Mouse (Mus musculus): ENCODE data around the gene Mindy3. TPM values are rescaled to one million over a fixed set of nuclear protein-coding genes. Genes with fewer than 3 reads are reported as not detected.

The Mindy3 gene
- polyA plus RNA-seq, 1 experiment from 2014 or later, result 25.2 TPM

- Histone ChIP-seq H3K36me3 (ENCODE audit: control insufficient read depth, insufficient read depth) (peaks cover 12% of the 10 kb centered on the region; the same call in 1 of the 2 replicates), H3K9ac (ENCODE audit: low read depth, low read length) (no peak overlapping the region), H3K27me3 (replicated peaks; ENCODE audit: control insufficient read depth, insufficient read depth, low read length) (no peaks in the 10 kb centered on the region), H3K4me2 (replicated peaks; ENCODE audit: low read depth) (no peak overlapping the region), H3K4me3 (ENCODE audit: low read depth, low read length) (no peak overlapping the region), H3K4me1 (replicated peaks; ENCODE audit: control insufficient read depth, insufficient read depth, low read length) (no peaks in the 10 kb centered on the region), H3K9me3 (ENCODE audit: control insufficient read depth) (no peaks in the 10 kb centered on the region), H3K27ac (ENCODE audit: low read depth, low read length) (no peak overlapping the region)
- no peak for TF ChIP-seq CTCF (IDR thresholded peaks at IDR 0.05; ENCODE audit: low read depth)
- ATAC-seq, result peak; percentile 67
- WGBS, result 14% methylated on average over 2 of the region's 2 CpGs
These were observed 39.0 kb downstream of the Mindy3 start for GRCm38 (mm10) chr2:12380233-12380632.

GRCm38 (mm10) chr2:12378591-12378990 lies 40.7 kb downstream of the Mindy3 start:
- Histone ChIP-seq H3K4me3 (ENCODE audit: low read depth, low read length) (no peak overlapping the region), H3K27ac (ENCODE audit: low read depth, low read length) (no peak overlapping the region), H3K4me2 (replicated peaks; ENCODE audit: low read depth) (no peak overlapping the region), H3K36me3 (ENCODE audit: control insufficient read depth, insufficient read depth) (peaks cover 5% of the 10 kb centered on the region; the same call in 1 of the 2 replicates), H3K27me3 (replicated peaks; ENCODE audit: control insufficient read depth, insufficient read depth, low read length) (no peaks in the 10 kb centered on the region), H3K9ac (ENCODE audit: low read depth, low read length) (no peak overlapping the region), H3K4me1 (replicated peaks; ENCODE audit: control insufficient read depth, insufficient read depth, low read length) (no peaks in the 10 kb centered on the region), H3K9me3 (ENCODE audit: control insufficient read depth) (no peaks in the 10 kb centered on the region)
- WGBS, result 81% methylated on average over 5 of the region's 5 CpGs
- ATAC-seq, result no peak
- TF ChIP-seq CTCF (IDR thresholded peaks at IDR 0.05; ENCODE audit: low read depth), result no peak

- H3K27ac ChIP-seq (ENCODE audit: low read depth, low read length), result no peak overlapping the region
- WGBS, result 88% methylated on average over 1 of the region's 1 CpGs
- no peaks in the 10 kb centered on the region for H3K27me3 ChIP-seq (replicated peaks; ENCODE audit: control insufficient read depth, insufficient read depth, low read length)
- no peaks in the 10 kb centered on the region; the same call in 1 of the 2 replicates for H3K36me3 ChIP-seq (ENCODE audit: control insufficient read depth, insufficient read depth)
- no peak overlapping the region for H3K4me3 ChIP-seq (ENCODE audit: low read depth, low read length)
- no peaks in the 10 kb centered on the region for H3K9me3 ChIP-seq (ENCODE audit: control insufficient read depth)
- no peak for TF ChIP-seq CTCF (IDR thresholded peaks at IDR 0.05; ENCODE audit: low read depth)
- ATAC-seq, result no peak
- no peak overlapping the region for H3K9ac ChIP-seq (ENCODE audit: low read depth, low read length)
- no peak overlapping the region for H3K4me2 ChIP-seq (replicated peaks; ENCODE audit: low read depth)
- H3K4me1 ChIP-seq (replicated peaks; ENCODE audit: control insufficient read depth, insufficient read depth, low read length), result no peaks in the 10 kb centered on the region
These were observed 42.2 kb downstream of the Mindy3 start for GRCm38 (mm10) chr2:12377024-12377423.

GRCm38 (mm10) chr2:12372883-12373282 lies 46.4 kb downstream of the Mindy3 start:
- H3K4me1 ChIP-seq (replicated peaks; ENCODE audit: control insufficient read depth, insufficient read depth, low read length), result no peaks in the 10 kb centered on the region
- no peaks in the 10 kb centered on the region for H3K9me3 ChIP-seq (ENCODE audit: control insufficient read depth)
- no peaks in the 10 kb centered on the region for H3K36me3 ChIP-seq (ENCODE audit: control insufficient read depth, insufficient read depth)
- WGBS, result 95% methylated on average over 2 of the region's 2 CpGs
- H3K4me3 ChIP-seq (ENCODE audit: low read depth, low read length), result no peak overlapping the region
- no peaks in the 10 kb centered on the region for H3K27me3 ChIP-seq (replicated peaks; ENCODE audit: control insufficient read depth, insufficient read depth, low read length)
- ATAC-seq, result no peak
- H3K4me2 ChIP-seq (replicated peaks; ENCODE audit: low read depth), result no peak overlapping the region
- H3K9ac ChIP-seq (ENCODE audit: low read depth, low read length), result no peak overlapping the region
- no peak overlapping the region for H3K27ac ChIP-seq (ENCODE audit: low read depth, low read length)
- TF ChIP-seq CTCF (IDR thresholded peaks at IDR 0.05; ENCODE audit: low read depth), result no peak

- no peaks in the 10 kb centered on the region for H3K27me3 ChIP-seq (replicated peaks; ENCODE audit: control insufficient read depth, insufficient read depth, low read length)
- TF ChIP-seq CTCF (IDR thresholded peaks at IDR 0.05; ENCODE audit: low read depth), result no peak
- no peaks in the 10 kb centered on the region for H3K9me3 ChIP-seq (ENCODE audit: control insufficient read depth)
- no peak overlapping the region for H3K4me2 ChIP-seq (replicated peaks; ENCODE audit: low read depth)
- 91% methylated on average over 4 of the region's 4 CpGs for WGBS
- no peak for ATAC-seq
- H3K9ac ChIP-seq (ENCODE audit: low read depth, low read length), result no peak overlapping the region
- no peaks in the 10 kb centered on the region for H3K4me1 ChIP-seq (replicated peaks; ENCODE audit: control insufficient read depth, insufficient read depth, low read length)
- no peak overlapping the region for H3K4me3 ChIP-seq (ENCODE audit: low read depth, low read length)
- no peaks in the 10 kb centered on the region for H3K36me3 ChIP-seq (ENCODE audit: control insufficient read depth, insufficient read depth)
- H3K27ac ChIP-seq (ENCODE audit: low read depth, low read length), result no peak overlapping the region
These were observed 47.9 kb downstream of the Mindy3 start for GRCm38 (mm10) chr2:12371401-12371800.

GRCm38 (mm10) chr2:12368451-12368850 lies 50.8 kb downstream of the Mindy3 start:
- ATAC-seq, result no peak
- H3K27ac ChIP-seq (ENCODE audit: low read depth, low read length), result no peak overlapping the region

GRCm38 (mm10) chr2:12368016-12368415 lies 51.3 kb downstream of the Mindy3 start:
- Histone ChIP-seq H3K27me3 (replicated peaks; ENCODE audit: control insufficient read depth, insufficient read depth, low read length) (no peaks in the 10 kb centered on the region), H3K9ac (ENCODE audit: low read depth, low read length) (no peak overlapping the region), H3K4me2 (replicated peaks; ENCODE audit: low read depth) (no peak overlapping the region), H3K36me3 (ENCODE audit: control insufficient read depth, insufficient read depth) (0 out of 2 replicates have a peak, but pooled peaks cover 8% of the 10 kb centered on the region), H3K9me3 (ENCODE audit: control insufficient read depth) (no peaks in the 10 kb centered on the region), H3K27ac (ENCODE audit: low read depth, low read length) (no peak overlapping the region), H3K4me1 (replicated peaks; ENCODE audit: control insufficient read depth, insufficient read depth, low read length) (no peaks in the 10 kb centered on the region), H3K4me3 (ENCODE audit: low read depth, low read length) (no peak overlapping the region)
- no peak for ATAC-seq
- no peak for TF ChIP-seq CTCF (IDR thresholded peaks at IDR 0.05; ENCODE audit: low read depth)
- WGBS, result 50% methylated on average over 1 of the region's 1 CpGs

More at GRCm38 (mm10) chr2:12368451-12368850, 50.8 kb downstream of the Mindy3 start:
- Histone ChIP-seq H3K9ac (ENCODE audit: low read depth, low read length) (no peak overlapping the region), H3K27me3 (replicated peaks; ENCODE audit: control insufficient read depth, insufficient read depth, low read length) (no peaks in the 10 kb centered on the region), H3K36me3 (ENCODE audit: control insufficient read depth, insufficient read depth) (0 out of 2 replicates have a peak, but pooled peaks cover 4% of the 10 kb centered on the region), H3K4me2 (replicated peaks; ENCODE audit: low read depth) (no peak overlapping the region), H3K9me3 (ENCODE audit: control insufficient read depth) (no peaks in the 10 kb centered on the region), H3K4me3 (ENCODE audit: low read depth, low read length) (no peak overlapping the region), H3K4me1 (replicated peaks; ENCODE audit: control insufficient read depth, insufficient read depth, low read length) (no peaks in the 10 kb centered on the region)
- 41% methylated on average over 2 of the region's 2 CpGs for WGBS
- TF ChIP-seq CTCF (IDR thresholded peaks at IDR 0.05; ENCODE audit: low read depth), result no peak

Data from intestine, postnatal 0 days (tissue).